Mouse (Mus musculus) CH12.LX (cell line): ENCODE results near the gene Gm20715. TPM values are rescaled to one million over a fixed set of nuclear protein-coding genes. Genes with fewer than 3 reads are reported as not detected.

Experiments used
- DNase-seq: peaks from one replicate; pipeline ENCODE4 v3.0.0-alpha.2; 2013; ENCODE audit errors: extremely low read depth
- H3K27ac ChIP-seq: 2 replicates; pipeline ENCODE4 v1.5.1; 2012; ENCODE audit warnings: low read depth, mild to moderate bottlenecking, control low read depth, moderate library complexity; ENCODE audit not compliant: insufficient read depth
- H3K27me3 ChIP-seq: replicated peaks from 2 replicates; pipeline ENCODE3; 2012; ENCODE audit warnings: inconsistent platforms
- H3K36me3 ChIP-seq, 2 experiments: replicated peaks in 1 of 2; 2 replicates each; pipeline versions ENCODE3 to v1.6.1; 2012; ENCODE audit warnings: inconsistent platforms in 1 of 2, low read length in 1 of 2, mild to moderate bottlenecking in 1 of 2, mixed read lengths in 1 of 2, moderate library complexity in 1 of 2; ENCODE audit not compliant: control insufficient read depth in 1 of 2, insufficient read depth in 1 of 2
- H3K4me1 ChIP-seq, 2 experiments: 2 replicates each; pipeline ENCODE4 v1.6.1; 2012; ENCODE audit warnings: inconsistent platforms in 1 of 2, moderate library complexity in 1 of 2; ENCODE audit not compliant: insufficient read depth in 2 of 2, control insufficient read depth in 1 of 2
- H3K4me2 ChIP-seq: 2 replicates; pipeline ENCODE4 v1.6.1; 2012; ENCODE audit warnings: low read depth, mild to moderate bottlenecking, control low read depth; ENCODE audit not compliant: poor library complexity, insufficient read depth, severe bottlenecking
- H3K4me3 ChIP-seq, 3 experiments: fragments of 150-350 bp in 1 of 3; sonication (generic) in 1 of 3; replicated peaks in 1 of 3; 2 replicates each; pipeline versions ENCODE3 to v1.5.1; 2011 to 2012; ENCODE audit warnings: low read depth in 2 of 3, low read length in 2 of 3, mild to moderate bottlenecking in 2 of 3, moderate library complexity in 2 of 3, control low read depth in 1 of 3, improper control_type of control experiment in 1 of 3, inconsistent platforms in 1 of 3, mixed read lengths in 1 of 3; ENCODE audit not compliant: poor library complexity in 1 of 3
- H3K79me2 ChIP-seq: replicated peaks from 2 replicates; pipeline ENCODE4 v1.6.1; 2012; ENCODE audit warnings: mild to moderate bottlenecking, moderate library complexity; ENCODE audit not compliant: control insufficient read depth, poor library complexity, insufficient read depth, severe bottlenecking; ENCODE audit errors: extremely low read depth
- H3K9ac ChIP-seq: 2 replicates; pipeline ENCODE4 v1.6.1; 2012; ENCODE audit warnings: low read depth, mild to moderate bottlenecking, control low read depth, moderate library complexity; ENCODE audit not compliant: insufficient read depth
- H3K9me3 ChIP-seq: replicated peaks from 2 replicates; pipeline ENCODE3; 2012; ENCODE audit warnings: low read length, inconsistent platforms, mixed read lengths
- BHLHE40 ChIP-seq: IDR thresholded peaks from 2 replicates; pipeline ENCODE4 v1.6.1; 2011; ENCODE audit warnings: mild to moderate bottlenecking, low read depth, low read length, improper control_type of control experiment
- CHD1 ChIP-seq: IDR thresholded peaks from 2 replicates; pipeline ENCODE4 v1.6.1; 2012; ENCODE audit warnings: low read depth, low read length, improper control_type of control experiment, inconsistent platforms
- CHD2 ChIP-seq: IDR thresholded peaks from 2 replicates; pipeline ENCODE4 v1.6.1; 2011; ENCODE audit warnings: low read length, improper control_type of control experiment
- CTCF ChIP-seq, 2 experiments: IDR thresholded peaks in 1 of 2; conservative IDR thresholded peaks in 1 of 2; 2 replicates each; pipeline ENCODE4 v1.5.1; 2011 to 2012; ENCODE audit warnings: low read depth in 2 of 2, low read length in 2 of 2, improper control_type of control experiment in 1 of 2, inconsistent platforms in 1 of 2, mild to moderate bottlenecking in 1 of 2, moderate library complexity in 1 of 2
- E2F4 ChIP-seq: IDR thresholded peaks from 2 replicates; pipeline ENCODE4 v1.6.1; 2011; ENCODE audit warnings: low read depth, low read length, improper control_type of control experiment; ENCODE audit not compliant: insufficient replicate concordance
- HCFC1 ChIP-seq: IDR thresholded peaks from 2 replicates; pipeline ENCODE4 v1.6.1; 2012; ENCODE audit warnings: low read depth, mild to moderate bottlenecking, inconsistent platforms, low read length, improper control_type of control experiment
- MAFK ChIP-seq: IDR thresholded peaks from 2 replicates; pipeline ENCODE4 v1.6.1; 2011; ENCODE audit warnings: low read length, improper control_type of control experiment; ENCODE audit not compliant: insufficient replicate concordance
- MAZ ChIP-seq: IDR thresholded peaks from 2 replicates; pipeline ENCODE4 v1.6.1; 2012; ENCODE audit warnings: low read depth, mild to moderate bottlenecking, inconsistent platforms, low read length, improper control_type of control experiment, moderate library complexity
- MYC ChIP-seq: IDR thresholded peaks from 2 replicates; pipeline ENCODE4 v1.6.1; 2011; ENCODE audit warnings: low read depth, mild to moderate bottlenecking, improper control_type of control experiment, low read length
- NELFE ChIP-seq: IDR thresholded peaks from 2 replicates; pipeline ENCODE4 v1.6.1; 2011; ENCODE audit warnings: low read depth, low read length, improper control_type of control experiment
- POLR2A ChIP-seq: IDR thresholded peaks from 2 replicates; pipeline ENCODE4 v1.6.1; 2011; ENCODE audit warnings: low read depth, mild to moderate bottlenecking, improper control_type of control experiment, low read length
- POLR2AphosphoS2 ChIP-seq: IDR thresholded peaks from 2 replicates; pipeline ENCODE4 v1.6.1; 2011; ENCODE audit warnings: low read depth, low read length, improper control_type of control experiment
- RCOR1 ChIP-seq: conservative IDR thresholded peaks from 2 replicates; pipeline ENCODE4 v1.6.1; 2012; ENCODE audit warnings: low read depth, mild to moderate bottlenecking, inconsistent platforms, low read length, improper control_type of control experiment
- USF1 ChIP-seq: IDR thresholded peaks from 2 replicates; pipeline ENCODE4 v1.6.1; 2014; ENCODE audit warnings: low read depth, mild to moderate bottlenecking, inconsistent platforms, low read length, improper control_type of control experiment
- ZC3H11A ChIP-seq: IDR thresholded peaks from 2 replicates; pipeline ENCODE4 v1.6.1; 2012; ENCODE audit warnings: low read depth, mild to moderate bottlenecking, inconsistent platforms, low read length, improper control_type of control experiment
- ZNF384 ChIP-seq: IDR thresholded peaks from 2 replicates; pipeline ENCODE4 v1.6.1; 2012; ENCODE audit warnings: low read depth, low read length, improper control_type of control experiment, inconsistent platforms
- dilution Hi-C: fragments of 300-500 bp; cut with MboI; formaldehyde crosslinking; loops from 2 replicates; pipeline ENCODE4 v1.14.3; 2020; ENCODE audit warnings: low sequenced_read_pairs; ENCODE audit not compliant: extremely low pct_unique_long_range_greater_than_20kb, extremely low pct_ligation_motif_present
- in situ Hi-C: fragments of 300-500 bp; cut with MboI; formaldehyde crosslinking; loops from 3 replicates; pipeline ENCODE4 v1.14.3; 2019; ENCODE audit warnings: low sequenced_read_pairs, low pct_ligation_motif_present, low pct_unique_long_range_greater_than_20kb, mixed read lengths
- polyA plus RNA-seq: library from polyadenylated mRNA; unstranded; fragments of >175 nt; gene quantifications from 2 replicates; pipeline ENCODE4 v1.2.1, GENCODE M21; 2012; ENCODE audit warnings: low read depth; ENCODE audit not compliant: insufficient read length
- total RNA-seq, 2 experiments: library from RNA; depleted of rRNA; stranded (reverse); fragments of 300-350 nt in 1 of 2; fragments of >200 nt in 1 of 2; gene quantifications; 2 replicates each; pipeline ENCODE4 v1.2.3; 2012 to 2014

The Gm20715 gene
- total and polyA plus RNA-seq, 3 experiments, result not detected

- dilution Hi-C loops, result no loop called here
- H3K79me2 ChIP-seq, result no peaks in the 10 kb centered on the region
- H3K4me1 ChIP-seq, result peaks cover 0 to 5% of the 10 kb centered on the region in 2 experiments; a peak in 2 of 4 replicates
- H3K4me2 ChIP-seq, result no peak overlapping the region
- H3K9me3 ChIP-seq, result no peaks in the 10 kb centered on the region
- H3K27me3 ChIP-seq, result peaks cover 41% of the 10 kb centered on the region
- TF ChIP-seq BHLHE40, result no peak
- TF ChIP-seq CTCF (conservative IDR thresholded peaks at IDR 0.05 in 1 of 2, IDR thresholded peaks at IDR 0.05 in 1 of 2; ENCODE audit: low read depth in 2 of 2, low read length in 2 of 2), result no peak
- TF ChIP-seq POLR2AphosphoS2, result no peak
- TF ChIP-seq RCOR1, result no peak
- no peak for TF ChIP-seq NELFE
- no peak for TF ChIP-seq CHD2
- no peak for TF ChIP-seq USF1
- TF ChIP-seq MAFK, result no peak
- TF ChIP-seq HCFC1, result no peak
- TF ChIP-seq CHD1, result no peak
- no peak for TF ChIP-seq E2F4
- no peak for TF ChIP-seq MYC
- TF ChIP-seq ZNF384, result no peak
- no peak for TF ChIP-seq POLR2A
- no peak for TF ChIP-seq ZC3H11A
- no peak for TF ChIP-seq MAZ
- H3K4me3 ChIP-seq, result no peak overlapping the region
- H3K9ac ChIP-seq, result no peak overlapping the region
- no peak for DNase-seq
- H3K27ac ChIP-seq, result no peak overlapping the region
- H3K36me3 ChIP-seq, result no peaks in the 10 kb centered on the region
- in situ Hi-C loops, result loop anchor here (25.0 kb wide), 2 partner anchors 91 to 909 kb away; partner anchors contain the start of genes Gm45844 and Zfp667
Observed at GRCm38 (mm10) chr7:6378441-6378840, 31.6 kb upstream of the Gm20715 start.

DNA sequence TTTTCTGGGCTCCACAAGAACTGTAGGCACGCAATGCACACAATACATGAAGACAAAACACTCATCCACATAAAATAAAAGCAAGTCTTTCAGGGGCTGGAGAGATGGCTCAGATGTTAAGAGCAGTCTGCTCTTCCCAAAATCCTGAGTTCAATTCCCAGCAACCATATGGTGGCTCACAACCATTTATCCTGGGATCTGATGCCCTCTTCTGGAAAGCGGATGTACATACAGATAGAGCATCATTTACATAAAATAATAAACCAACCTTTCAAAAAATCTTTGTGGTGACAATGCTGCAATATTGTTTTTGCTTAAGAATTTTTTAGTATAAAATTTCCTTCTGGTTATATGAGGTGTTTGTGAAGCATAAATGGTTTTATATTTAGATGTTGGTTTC, 28.6 kb upstream of the Gm20715 start:
- no peak for DNase-seq
- H3K9ac ChIP-seq, result no peak overlapping the region
- H3K9me3 ChIP-seq, result no peaks in the 10 kb centered on the region
- in situ Hi-C loops (loop anchor here (25.0 kb wide), 2 partner anchors 94 to 906 kb away; partner anchors contain the start of genes Gm45844 and Zfp667), dilution Hi-C loops (no loop called here)
- TF ChIP-seq MAFK (no peak), CTCF (conservative IDR thresholded peaks at IDR 0.05 in 1 of 2, IDR thresholded peaks at IDR 0.05 in 1 of 2; ENCODE audit: low read depth in 2 of 2, low read length in 2 of 2) (peak in 1 of 2 experiments; percentile 3; a peak in 1 of 4 replicates)
- peaks cover 0 to 1% of the 10 kb centered on the region in 2 experiments for H3K36me3 ChIP-seq
- H3K4me1 ChIP-seq, result peaks cover 0 to 11% of the 10 kb centered on the region in 2 experiments; a peak in 2 of 4 replicates
- H3K79me2 ChIP-seq, result no peaks in the 10 kb centered on the region
- peaks cover 33% of the 10 kb centered on the region for H3K27me3 ChIP-seq
- H3K4me2 ChIP-seq, result no peak overlapping the region
- no peak overlapping the region for H3K27ac ChIP-seq
- H3K4me3 ChIP-seq, result no peak overlapping the region
